Mouse (Mus musculus): Measurements from ENCODE around the gene Lhfp.

DNA sequence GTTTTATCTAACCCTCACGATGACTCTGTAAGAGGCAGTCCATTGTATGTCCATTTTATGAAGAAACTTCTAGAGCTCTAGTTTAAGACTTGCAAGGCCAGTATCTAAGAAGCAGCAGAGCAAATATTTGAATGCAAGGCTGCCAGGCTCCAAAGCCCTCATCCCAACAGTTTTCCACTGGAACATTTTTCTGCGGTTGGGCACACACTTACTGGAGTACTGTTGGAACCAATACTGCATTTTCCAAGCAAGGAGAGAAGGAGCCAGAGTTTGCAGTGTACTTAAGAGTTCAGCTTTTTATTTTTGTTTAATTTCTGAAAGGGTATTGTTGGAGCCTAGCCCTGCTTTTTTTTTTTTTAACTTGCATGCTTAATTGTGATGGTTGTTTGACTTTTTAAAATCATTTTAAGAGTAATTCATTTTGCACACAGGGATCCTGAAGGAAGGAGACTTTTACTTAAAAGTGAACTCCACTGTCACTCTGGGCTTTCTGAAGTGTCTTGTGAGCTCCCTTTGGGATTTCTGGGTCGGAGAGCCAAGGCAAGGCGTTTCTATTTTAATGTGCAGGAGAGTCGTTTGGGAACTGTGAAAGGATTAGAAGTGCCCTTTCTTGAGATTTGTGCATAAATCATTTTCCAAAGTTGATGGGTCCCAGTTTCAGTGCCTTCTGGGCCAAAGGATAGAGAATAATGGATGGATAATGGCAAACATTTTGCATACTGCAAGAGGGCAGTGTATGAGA, 180.4 kb downstream of the Lhfp start:
- no peak for TF ChIP-seq CTCF (IDR thresholded peaks at IDR 0.05; ENCODE audit: insufficient read depth, low read length)
- no peak for TF ChIP-seq POLR2A (IDR thresholded peaks at IDR 0.05; ENCODE audit: borderline replicate concordance, extremely low read depth, low read depth, low read length)

Data from lung, adult 2 months (tissue).